Mouse (Mus musculus): ENCODE measurements around the gene Dxo. TPM values are rescaled to one million over a fixed set of nuclear protein-coding genes. Genes with fewer than 3 reads are reported as not detected.
A peak's percentile ranks its signal among the peaks of the same experiment; 100 is the strongest.

Gene Dxo
- polyA plus RNA-seq, 1 experiment from 2014 or later: 65.3 TPM

DNA sequence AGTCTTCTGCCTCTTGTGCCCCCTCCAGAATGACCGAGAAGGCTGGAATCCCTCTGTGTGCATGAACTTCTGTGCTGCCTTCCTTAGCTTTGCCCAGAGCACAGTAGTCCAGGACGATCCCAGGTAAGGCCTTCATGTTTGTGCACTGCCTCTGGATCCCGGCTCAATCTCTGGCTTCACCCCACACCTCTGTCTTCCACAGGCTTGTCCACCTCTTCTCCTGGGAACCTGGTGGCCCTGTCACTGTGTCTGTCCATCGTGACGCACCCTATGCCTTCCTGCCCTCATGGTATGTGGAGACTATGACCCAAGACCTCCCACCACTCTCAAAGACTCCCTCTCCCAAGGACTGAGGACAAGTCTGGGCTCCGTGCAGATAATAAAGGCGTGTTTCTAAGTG lies 2.0 kb downstream of the Dxo start:
- ATAC-seq (replicated peaks; ENCODE audit: insufficient number of reproducible peaks, low FRiP score, low TSS enrichment, low read depth) (no peak), DNase-seq (ENCODE audit: low spot score) (no peak)
- Histone ChIP-seq H3K9me3 (replicated peaks; ENCODE audit: control insufficient read depth, low read length) (no peaks in the 10 kb centered on the region), H3K4me3 (ENCODE audit: low read depth, low read length) (no peak overlapping the region), H3K4me1 (ENCODE audit: control insufficient read depth, insufficient read depth, low read length) (no peaks in the 10 kb centered on the region; the same call in none of the 2 replicates), H3K36me3 (replicated peaks; ENCODE audit: control insufficient read depth, insufficient read depth, low read depth, low read length) (no peaks in the 10 kb centered on the region; the same call in 1 of the 2 replicates), H3K9ac (replicated peaks; ENCODE audit: low read length) (no peak overlapping the region), H3K4me2 (ENCODE audit: low read depth, low read length) (no peak overlapping the region), H3K27me3 (ENCODE audit: control insufficient read depth, insufficient read depth, low read length) (no peaks in the 10 kb centered on the region), H3K27ac (replicated peaks; ENCODE audit: low read depth, low read length) (no peak overlapping the region)
- 90% methylated on average over 7 of the region's 7 CpGs for WGBS

DNA sequence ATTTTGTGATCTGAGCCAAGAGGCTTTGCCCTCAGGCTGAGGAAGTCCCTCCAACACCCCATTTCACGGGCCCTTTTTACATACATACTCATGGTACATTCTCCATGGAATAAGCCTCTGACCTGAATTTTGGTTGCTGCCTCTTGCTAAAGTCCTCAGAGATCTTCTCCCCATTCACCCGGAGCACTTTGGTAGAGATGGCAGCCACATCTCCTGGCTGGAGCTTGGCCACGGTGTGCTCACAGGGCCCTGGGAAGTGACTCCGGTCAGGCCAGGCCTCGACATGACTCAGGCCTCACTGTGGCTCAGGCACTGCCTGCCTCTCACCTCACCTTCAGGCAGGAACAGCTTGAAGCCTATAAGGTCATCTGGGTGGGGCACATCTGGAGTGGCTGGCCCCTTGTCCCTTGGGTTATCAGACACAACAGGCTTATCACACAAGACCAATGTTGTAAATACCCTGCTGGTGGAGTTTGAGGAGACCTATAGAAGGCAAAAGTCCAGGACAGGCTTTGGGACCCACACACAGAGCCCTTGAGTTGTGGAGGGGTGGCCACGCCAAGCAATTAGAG lies 4.0 kb downstream of the Dxo start:
- 89% methylated on average over 6 of the region's 6 CpGs for WGBS
- no peak overlapping the region for H3K27ac ChIP-seq (replicated peaks; ENCODE audit: low read depth, low read length)
- H3K9me3 ChIP-seq (replicated peaks; ENCODE audit: control insufficient read depth, low read length): no peaks in the 10 kb centered on the region
- ATAC-seq (replicated peaks; ENCODE audit: insufficient number of reproducible peaks, low FRiP score, low TSS enrichment, low read depth): no peak
- H3K9ac ChIP-seq (replicated peaks; ENCODE audit: low read length): no peak overlapping the region
- no peaks in the 10 kb centered on the region for H3K27me3 ChIP-seq (ENCODE audit: control insufficient read depth, insufficient read depth, low read length)
- H3K4me3 ChIP-seq (ENCODE audit: low read depth, low read length): no peak overlapping the region
- H3K36me3 ChIP-seq (replicated peaks; ENCODE audit: control insufficient read depth, insufficient read depth, low read depth, low read length): no peaks in the 10 kb centered on the region; the same call in none of the 2 replicates
- DNase-seq (ENCODE audit: low spot score): no peak
- no peaks in the 10 kb centered on the region; the same call in none of the 2 replicates for H3K4me1 ChIP-seq (ENCODE audit: control insufficient read depth, insufficient read depth, low read length)
- H3K4me2 ChIP-seq (ENCODE audit: low read depth, low read length): no peak overlapping the region

DNA sequence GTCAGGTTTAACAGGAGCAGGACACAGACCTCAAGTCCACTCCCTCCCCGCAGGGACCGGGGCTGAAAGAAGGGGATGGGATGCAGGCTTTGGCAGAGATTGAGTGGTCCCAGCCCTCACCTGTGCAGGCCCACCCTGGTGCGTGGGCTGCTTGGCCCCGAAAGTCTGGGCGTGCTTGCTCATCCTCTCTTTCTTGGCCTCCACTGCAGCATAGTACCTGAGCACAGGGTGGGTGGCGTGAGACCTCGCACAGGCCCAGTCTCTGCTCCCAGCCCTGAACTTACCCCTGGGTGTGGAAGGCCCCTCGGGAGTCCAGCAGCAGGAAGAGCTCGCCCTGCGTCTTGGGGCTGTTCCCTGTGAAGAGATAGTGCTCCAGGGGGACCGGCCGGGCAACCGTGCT lies 8.1 kb downstream of the Dxo start:
- no peak overlapping the region for H3K27ac ChIP-seq (replicated peaks; ENCODE audit: low read depth, low read length)
- no peaks in the 10 kb centered on the region for H3K4me1 ChIP-seq (ENCODE audit: control insufficient read depth, insufficient read depth, low read length)
- no peak overlapping the region for H3K4me2 ChIP-seq (ENCODE audit: low read depth, low read length)
- no peak overlapping the region for H3K9ac ChIP-seq (replicated peaks; ENCODE audit: low read length)
- H3K36me3 ChIP-seq (replicated peaks; ENCODE audit: control insufficient read depth, insufficient read depth, low read depth, low read length): no peaks in the 10 kb centered on the region; the same call in none of the 2 replicates
- no peaks in the 10 kb centered on the region for H3K27me3 ChIP-seq (ENCODE audit: control insufficient read depth, insufficient read depth, low read length)
- H3K9me3 ChIP-seq (replicated peaks; ENCODE audit: control insufficient read depth, low read length): no peaks in the 10 kb centered on the region
- ATAC-seq (replicated peaks; ENCODE audit: insufficient number of reproducible peaks, low FRiP score, low TSS enrichment, low read depth) (no peak), DNase-seq (ENCODE audit: low spot score) (no peak)
- no peak overlapping the region for H3K4me3 ChIP-seq (ENCODE audit: low read depth, low read length)
- WGBS: 93% methylated on average over 13 of the region's 13 CpGs

DNA sequence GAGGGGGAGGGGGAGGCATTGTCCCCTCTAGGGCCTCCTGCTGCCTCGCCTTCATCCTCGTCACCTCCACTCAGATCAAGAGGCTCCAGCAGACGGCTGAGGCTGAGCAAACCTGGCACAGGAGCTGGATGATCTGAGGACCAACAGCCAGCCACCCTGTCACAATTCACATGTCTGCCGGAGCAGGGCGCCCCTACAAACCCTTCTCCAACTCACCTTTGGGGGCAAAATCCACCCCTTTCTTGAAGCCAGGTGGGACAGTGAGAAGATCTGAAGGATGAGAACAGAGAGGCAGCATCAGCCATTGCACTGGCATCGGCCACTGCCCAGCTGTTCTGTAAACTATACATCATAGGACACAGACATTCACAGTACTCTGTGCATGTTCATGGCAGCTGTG lies 10.4 kb downstream of the Dxo start:
- ATAC-seq (replicated peaks; ENCODE audit: insufficient number of reproducible peaks, low FRiP score, low TSS enrichment, low read depth): no peak
- Histone ChIP-seq H3K9me3 (replicated peaks; ENCODE audit: control insufficient read depth, low read length) (no peaks in the 10 kb centered on the region), H3K9ac (replicated peaks; ENCODE audit: low read length) (0 out of 2 replicates have a peak overlapping the region, but pooled peaks have one; percentile 22), H3K4me1 (ENCODE audit: control insufficient read depth, insufficient read depth, low read length) (peaks cover 5% of the 10 kb centered on the region), H3K27me3 (ENCODE audit: control insufficient read depth, insufficient read depth, low read length) (no peaks in the 10 kb centered on the region), H3K27ac (replicated peaks; ENCODE audit: low read depth, low read length) (no peak overlapping the region), H3K36me3 (replicated peaks; ENCODE audit: control insufficient read depth, insufficient read depth, low read depth, low read length) (no peaks in the 10 kb centered on the region; the same call in 1 of the 2 replicates), H3K4me3 (ENCODE audit: low read depth, low read length) (no peak overlapping the region), H3K4me2 (ENCODE audit: low read depth, low read length) (no peak overlapping the region)
- WGBS: 93% methylated on average over 6 of the region's 6 CpGs
- no peak for DNase-seq (ENCODE audit: low spot score)

DNA sequence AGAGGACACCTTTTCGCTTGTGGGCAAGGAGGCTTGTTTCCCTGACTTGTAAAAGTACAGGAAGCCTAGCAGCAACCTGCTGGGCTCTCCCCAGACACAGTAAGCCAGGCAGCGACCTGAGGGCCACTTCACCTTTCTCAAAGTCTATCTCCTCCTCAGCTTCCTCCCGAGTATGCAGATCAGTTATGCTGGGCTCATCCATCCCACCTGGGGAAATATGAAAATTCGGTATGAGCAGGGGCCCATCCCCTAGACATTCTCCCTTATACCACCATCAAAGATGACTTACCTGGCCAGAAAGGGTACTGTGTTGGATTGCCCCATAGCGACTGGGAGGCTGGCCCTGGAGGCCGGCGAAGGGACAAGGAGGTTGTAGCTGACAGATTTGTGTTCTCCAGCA lies 10.8 kb downstream of the Dxo start:
- Histone ChIP-seq H3K9me3 (replicated peaks; ENCODE audit: control insufficient read depth, low read length) (no peaks in the 10 kb centered on the region), H3K36me3 (replicated peaks; ENCODE audit: control insufficient read depth, insufficient read depth, low read depth, low read length) (no peaks in the 10 kb centered on the region; the same call in none of the 2 replicates), H3K27ac (replicated peaks; ENCODE audit: low read depth, low read length) (no peak overlapping the region), H3K4me3 (ENCODE audit: low read depth, low read length) (no peak overlapping the region), H3K4me1 (ENCODE audit: control insufficient read depth, insufficient read depth, low read length) (peaks cover 5% of the 10 kb centered on the region), H3K27me3 (ENCODE audit: control insufficient read depth, insufficient read depth, low read length) (no peaks in the 10 kb centered on the region), H3K4me2 (ENCODE audit: low read depth, low read length) (no peak overlapping the region), H3K9ac (replicated peaks; ENCODE audit: low read length) (no peak overlapping the region)
- ATAC-seq (replicated peaks; ENCODE audit: insufficient number of reproducible peaks, low FRiP score, low TSS enrichment, low read depth): no peak
- WGBS: 86% methylated on average over 7 of the region's 7 CpGs
- no peak for DNase-seq (ENCODE audit: low spot score)

DNA sequence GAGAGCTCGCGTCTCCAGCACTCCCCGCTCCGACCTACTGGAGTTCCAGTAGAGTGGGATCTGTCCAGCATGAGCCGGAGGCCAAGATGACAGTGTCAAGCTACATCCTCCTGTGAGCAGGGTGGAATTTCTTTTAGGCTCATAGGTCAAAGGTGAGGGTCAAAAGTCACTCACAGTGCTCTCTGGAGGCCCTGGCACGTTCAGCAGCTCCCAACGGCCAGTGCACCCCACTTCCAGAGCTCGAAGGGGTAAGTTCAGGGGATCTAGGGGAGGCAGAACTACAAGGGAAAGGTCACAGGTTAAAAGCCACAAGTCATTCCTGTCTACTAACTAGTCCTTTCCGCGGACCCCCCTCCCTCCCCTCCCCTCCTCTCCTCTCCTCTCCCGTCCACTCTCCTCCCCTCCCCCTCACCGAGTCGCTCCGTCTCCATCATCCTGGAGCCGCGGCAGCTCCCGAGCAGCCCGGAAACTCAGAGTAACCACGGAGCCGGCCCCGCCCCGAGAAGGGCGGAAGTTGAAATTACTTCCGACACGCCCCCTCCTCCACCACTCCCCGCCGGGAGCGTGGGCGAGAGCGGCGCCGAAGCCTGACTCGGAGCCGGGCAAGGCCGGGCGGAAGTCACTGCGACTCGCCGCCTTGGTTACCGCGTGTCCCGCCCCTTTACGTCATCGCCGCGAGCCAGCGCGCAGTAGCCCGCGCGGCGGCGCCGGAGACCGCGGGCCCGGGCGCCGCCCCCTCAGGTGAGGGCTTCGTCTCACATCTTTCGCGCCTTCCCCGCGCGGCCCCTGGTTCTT lies 13.1 kb downstream of the Dxo start, which contains the start of the genes Skiv2l and Nelfe:
Gene Skiv2l, minus strand, starts transcription at position 489 of the 795 bp plus-strand sequence.
Gene Nelfe, plus strand, starts transcription at position 670 of the 795 bp plus-strand sequence.
- peaks cover 5% of the 10 kb centered on the region for H3K4me1 ChIP-seq (ENCODE audit: control insufficient read depth, insufficient read depth, low read length)
- ATAC-seq (replicated peaks; ENCODE audit: insufficient number of reproducible peaks, low FRiP score, low TSS enrichment, low read depth) (peak; percentile 93), DNase-seq (ENCODE audit: low spot score) (peak; percentile 99)
- peak within 1 kb of the TSS; percentile 84 for H3K4me2 ChIP-seq (ENCODE audit: low read depth, low read length)
- peaks cover 2% of the 10 kb centered on the region for H3K36me3 ChIP-seq (replicated peaks; ENCODE audit: control insufficient read depth, insufficient read depth, low read depth, low read length)
- H3K4me3 ChIP-seq (ENCODE audit: low read depth, low read length): peak within 1 kb of the TSS; percentile 87
- no peaks in the 10 kb centered on the region for H3K9me3 ChIP-seq (replicated peaks; ENCODE audit: control insufficient read depth, low read length)
- WGBS: under 1% methylated on average over 64 of the region's 65 CpGs
- H3K27ac ChIP-seq (replicated peaks; ENCODE audit: low read depth, low read length): no peak within 1 kb of the TSS
- peak within 1 kb of the TSS; percentile 90 for H3K9ac ChIP-seq (replicated peaks; ENCODE audit: low read length)
- H3K27me3 ChIP-seq (ENCODE audit: control insufficient read depth, insufficient read depth, low read length): no peaks in the 10 kb centered on the region

DNA sequence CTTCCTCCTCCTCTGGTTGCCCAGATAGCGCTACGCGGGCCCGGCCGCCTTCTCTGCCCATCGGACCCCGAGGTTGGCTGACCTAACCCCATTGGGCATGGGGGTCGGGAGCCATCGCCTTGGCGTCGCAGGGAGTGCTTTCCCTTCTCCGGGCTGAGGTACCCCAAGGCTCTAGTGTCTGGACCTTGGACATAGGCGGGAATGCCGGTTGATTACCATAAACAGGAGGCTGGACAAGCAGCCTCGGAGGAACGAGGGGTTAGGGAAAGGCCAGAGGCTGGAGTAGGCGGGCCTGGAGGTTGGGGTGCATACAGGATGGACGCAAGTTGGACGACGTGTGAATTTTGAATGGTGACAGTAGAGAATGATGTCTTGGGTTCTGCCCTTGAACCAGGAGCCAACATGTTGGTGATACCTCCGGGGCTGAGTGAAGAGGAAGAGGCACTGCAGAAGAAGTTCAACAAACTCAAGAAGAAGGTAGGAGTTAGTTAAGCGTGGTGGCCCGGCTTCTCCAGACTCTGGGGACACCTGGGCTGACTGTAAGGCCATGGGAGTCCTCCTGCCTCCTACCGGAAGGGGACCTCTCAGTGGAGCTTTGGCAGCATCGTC lies 13.8 kb downstream of the Dxo start:
- peak overlapping the region; percentile 90 for H3K9ac ChIP-seq (replicated peaks; ENCODE audit: low read length)
- ATAC-seq (replicated peaks; ENCODE audit: insufficient number of reproducible peaks, low FRiP score, low TSS enrichment, low read depth): no peak; the same call in 1 of the 2 replicates
- no peaks in the 10 kb centered on the region for H3K27me3 ChIP-seq (ENCODE audit: control insufficient read depth, insufficient read depth, low read length)
- peak overlapping the region; percentile 84 for H3K4me2 ChIP-seq (ENCODE audit: low read depth, low read length)
- no peak for DNase-seq (ENCODE audit: low spot score)
- WGBS: under 1% methylated on average over 25 of the region's 25 CpGs
- peaks cover 5% of the 10 kb centered on the region for H3K4me1 ChIP-seq (ENCODE audit: control insufficient read depth, insufficient read depth, low read length)
- no peak overlapping the region for H3K27ac ChIP-seq (replicated peaks; ENCODE audit: low read depth, low read length)
- H3K9me3 ChIP-seq (replicated peaks; ENCODE audit: control insufficient read depth, low read length): no peaks in the 10 kb centered on the region
- H3K4me3 ChIP-seq (ENCODE audit: low read depth, low read length): peak overlapping the region; percentile 87
- H3K36me3 ChIP-seq (replicated peaks; ENCODE audit: control insufficient read depth, insufficient read depth, low read depth, low read length): peaks cover 2% of the 10 kb centered on the region

Data from embryonic facial prominence, embryonic 11.5 days (tissue).